Mouse (Mus musculus) thymus, postnatal 10 days (tissue): Measurements from ENCODE around the gene Mapk8ip3.

ENCODE experiments used
- DNase-seq, 2 experiments: peaks; one replicate each; pipeline ENCODE4 v3.0.0; 2021; ENCODE audit warnings: low spot score in 2 of 2

Gene Mapk8ip3

GRCm38 (mm10) chr17:24885356-24886133, 51.2 kb downstream of the Mapk8ip3 start:
- no peak for DNase-seq

GRCm38 (mm10) chr17:24884391-24884790, 52.4 kb downstream of the Mapk8ip3 start:
- DNase-seq = no peak

- peak in 1 of 2 experiments; percentile 29 for DNase-seq
Measured at GRCm38 (mm10) chr17:24881738-24882440, 54.9 kb downstream of the Mapk8ip3 start.

GRCm38 (mm10) chr17:24878531-24878930, 58.2 kb downstream of the Mapk8ip3 start:
- no peak for DNase-seq

- peak; percentile 41 to 49 for DNase-seq
Measured at GRCm38 (mm10) chr17:24878117-24878397, 58.7 kb downstream of the Mapk8ip3 start.

- DNase-seq = no peak
Measured at GRCm38 (mm10) chr17:24877336-24878116, 59.3 kb downstream of the Mapk8ip3 start.

GRCm38 (mm10) chr17:24874989-24875388, 61.8 kb downstream of the Mapk8ip3 start:
- DNase-seq = no peak

GRCm38 (mm10) chr17:24874405-24874745, 62.4 kb downstream of the Mapk8ip3 start:
- no peak for DNase-seq

- no peak for DNase-seq
Measured at GRCm38 (mm10) chr17:24873695-24874404, 62.9 kb downstream of the Mapk8ip3 start.

GRCm38 (mm10) chr17:24867914-24868313, 68.9 kb downstream of the Mapk8ip3 start:
- no peak for DNase-seq

- DNase-seq = no peak
Measured at GRCm38 (mm10) chr17:24865776-24866175, 71.0 kb downstream of the Mapk8ip3 start, which contains the start of gene Igfals. Igfals (plus strand) TSS chr17:24865997.

- no peak for DNase-seq
Measured at GRCm38 (mm10) chr17:24861785-24862184, 75.0 kb downstream of the Mapk8ip3 start.

- DNase-seq = no peak
Measured at GRCm38 (mm10) chr17:24860076-24860475, 76.7 kb downstream of the Mapk8ip3 start.

GRCm38 (mm10) chr17:24858967-24859366, 77.8 kb downstream of the Mapk8ip3 start:
- DNase-seq = no peak

GRCm38 (mm10) chr17:24857831-24858470, 78.8 kb downstream of the Mapk8ip3 start:
- no peak for DNase-seq

GRCm38 (mm10) chr17:24856589-24856988, 80.2 kb downstream of the Mapk8ip3 start:
- no peak for DNase-seq

GRCm38 (mm10) chr17:24855838-24856464, 80.8 kb downstream of the Mapk8ip3 start:
- DNase-seq = no peak

- DNase-seq = no peak
Measured at GRCm38 (mm10) chr17:24851381-24852125, 85.2 kb downstream of the Mapk8ip3 start.

- no peak for DNase-seq
Measured at GRCm38 (mm10) chr17:24850773-24851127, 86.0 kb downstream of the Mapk8ip3 start.

GRCm38 (mm10) chr17:24850065-24850772, 86.6 kb downstream of the Mapk8ip3 start, which contains the start of gene Fahd1:
Fahd1 (minus strand) TSS chr17:24850364.
- peak; percentile 89 to 95 for DNase-seq
